In the genomic region with DNA sequence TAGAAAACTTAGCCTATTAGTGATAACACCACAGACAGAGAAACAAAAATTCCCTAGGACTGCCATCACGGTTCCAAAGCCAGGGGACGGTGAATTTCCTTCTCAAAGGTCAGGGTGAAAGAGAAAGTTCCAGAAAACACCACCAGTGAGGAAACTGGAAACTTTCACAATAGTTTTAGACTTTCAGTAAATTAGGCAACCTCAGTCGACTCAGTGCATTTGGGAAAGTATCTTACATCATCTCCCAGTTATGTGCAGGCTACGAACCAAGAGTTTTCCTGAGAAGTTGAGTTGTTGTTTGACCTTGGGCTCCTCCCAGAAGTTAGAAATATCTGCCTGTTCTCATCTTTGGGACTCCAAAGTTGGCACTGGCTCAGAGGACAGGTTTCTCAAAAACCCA, we compare ENCODE assay signal across 14 mouse cellular contexts.
DNase-seq lines count a peak whose midpoint lies in the region; ATAC-seq and TF ChIP-seq lines count a peak whose summit lies in the region.
"Had no signal": no experiment of that assay in that cellular context is flagged by ENCODE, and none has a peak within 500 bp of the region (broad histone marks: within the 10 kb centered on the region; RNA-seq: fewer than 3 reads in every experiment).

No protein-coding gene starts in this region.

- no peak overlapping the region for H3K27ac ChIP-seq in hindbrain, postnatal 0 days
- H3K27ac ChIP-seq: embryonic facial prominence, embryonic 13.5 days; liver, embryonic 14.5 days had no signal

- no peak for TF ChIP-seq CTCF in hindbrain, postnatal 0 days (IDR thresholded peaks at IDR 0.05; ENCODE audit: low read depth)

- ATAC-seq in hindbrain, postnatal 0 days: no peak
- ATAC-seq: CD4-positive, CD25-positive, alpha-beta regulatory T cell, adult 4 months; forebrain, embryonic 14.5 days had no signal

- intact Hi-C loops in heart, postnatal 25 days (cut with DNase I): no loop called here

- no peaks in the 10 kb centered on the region for H3K36me3 ChIP-seq in hindbrain, postnatal 0 days (ENCODE audit: insufficient read depth, low read length)
- H3K36me3 ChIP-seq: embryonic facial prominence, embryonic 13.5 days had no signal

- H3K9ac ChIP-seq in hindbrain, postnatal 0 days (replicated peaks; ENCODE audit: low read length): no peak overlapping the region
- H3K9ac ChIP-seq: embryonic facial prominence, embryonic 13.5 days; liver, embryonic 14.5 days had no signal

- no peak overlapping the region for H3K4me3 ChIP-seq in hindbrain, postnatal 0 days (ENCODE audit: low read length)
- H3K4me3 ChIP-seq: embryonic facial prominence, embryonic 13.5 days had no signal

- H3K4me1 ChIP-seq in hindbrain, postnatal 0 days (ENCODE audit: insufficient read depth, low read length): no peaks in the 10 kb centered on the region
- H3K4me1 ChIP-seq: embryonic facial prominence, embryonic 13.5 days had no signal

- 82% methylated on average over 4 of the region's 4 CpGs for WGBS in hindbrain, postnatal 0 days

- H3K27me3 ChIP-seq in hindbrain, postnatal 0 days (ENCODE audit: insufficient read depth, low read length): no peaks in the 10 kb centered on the region
- H3K27me3 ChIP-seq: embryonic facial prominence, embryonic 13.5 days had no signal

- H3K4me2 ChIP-seq in hindbrain, postnatal 0 days (ENCODE audit: low read depth, low read length): no peak overlapping the region
- H3K4me2 ChIP-seq: embryonic facial prominence, embryonic 13.5 days had no signal

- H3K9me3 ChIP-seq in hindbrain, postnatal 0 days (ENCODE audit: low read length): no peaks in the 10 kb centered on the region
- H3K9me3 ChIP-seq: embryonic facial prominence, embryonic 13.5 days had no signal

- DNase-seq in heart, postnatal 25 days (ENCODE audit: low spot score): peak; percentile 3
- DNase-seq in heart, postnatal 4 days: no peak
- DNase-seq in NIH3T3 (ENCODE audit: low read depth): peak; percentile 76
- DNase-seq in adrenal gland, postnatal 10 days: peak; percentile 23
- DNase-seq in lung, postnatal 25 days (ENCODE audit: low spot score): peak; percentile 39
- no peak for DNase-seq in cerebellum, postnatal 14 days
- no peak for DNase-seq in hindbrain, postnatal 0 days (ENCODE audit: low spot score)
- no peak for DNase-seq in urinary bladder, postnatal 4 days (ENCODE audit: low spot score in 2 of 2)
- DNase-seq: kidney, postnatal 25 days; thymus, adult 18-20 months had no signal

Comparison
In these comparisons a context has a peak if more than half of its experiments do, and no peak if none do; other contexts are left out.
1. DNase-seq: peak in heart, postnatal 25 days (single experiment), NIH3T3 (single experiment), adrenal gland, postnatal 10 days (single experiment) and lung, postnatal 25 days (single experiment); none in heart, postnatal 4 days (single experiment), cerebellum, postnatal 14 days (0 of 2), hindbrain, postnatal 0 days (single experiment) and urinary bladder, postnatal 4 days (0 of 2).